Mouse (Mus musculus) lung, adult 2 months (tissue): Measurements from ENCODE around the gene Mcm8. TPM values are rescaled to one million over a fixed set of nuclear protein-coding genes. Genes with fewer than 3 reads are reported as not detected.

Source experiments
- DNase-seq: peaks from one replicate; pipeline ENCODE4 v3.0.0; 2022
- H3K4me1 ChIP-seq: fragments of 200-500 bp; 2 replicates; pipeline ENCODE4 v1.6.1; 2011; ENCODE audit warnings: low read length; ENCODE audit not compliant: control insufficient read depth, insufficient read depth
- H3K4me3 ChIP-seq: fragments of 200-500 bp; replicated peaks from 2 replicates; pipeline ENCODE3; 2011; ENCODE audit warnings: low read depth, mild to moderate bottlenecking, control low read depth, low read length; ENCODE audit errors: extremely low read depth
- CTCF ChIP-seq: fragments of 200-500 bp; IDR thresholded peaks from 2 replicates; pipeline ENCODE4 v1.5.1; 2011; ENCODE audit warnings: mild to moderate bottlenecking, low read length, control low read depth; ENCODE audit not compliant: insufficient read depth
- POLR2A ChIP-seq: fragments of 200-500 bp; IDR thresholded peaks from 2 replicates; pipeline ENCODE4 v1.6.1; 2011; ENCODE audit warnings: low read depth, mild to moderate bottlenecking, control low read depth, low read length, borderline replicate concordance; ENCODE audit errors: extremely low read depth
- WGBS: fragments of 180-500 bp; shearing (Covaris S2); methylation state at CpG from one replicate; pipeline ENCODE4 v1.1.7; 2018; 5-methylcytosine and 5-hydroxymethylcytosine counted together
- polyA plus RNA-seq: library from polyadenylated mRNA; depleted of rRNA; stranded (reverse); fragments of >200 nt; gene quantifications from 2 replicates; pipeline ENCODE4 v1.2.3, GENCODE M21; 2012; rRNA removed

Mcm8 gene
- polyA plus RNA-seq, 1 experiment: 0.78 TPM

DNA sequence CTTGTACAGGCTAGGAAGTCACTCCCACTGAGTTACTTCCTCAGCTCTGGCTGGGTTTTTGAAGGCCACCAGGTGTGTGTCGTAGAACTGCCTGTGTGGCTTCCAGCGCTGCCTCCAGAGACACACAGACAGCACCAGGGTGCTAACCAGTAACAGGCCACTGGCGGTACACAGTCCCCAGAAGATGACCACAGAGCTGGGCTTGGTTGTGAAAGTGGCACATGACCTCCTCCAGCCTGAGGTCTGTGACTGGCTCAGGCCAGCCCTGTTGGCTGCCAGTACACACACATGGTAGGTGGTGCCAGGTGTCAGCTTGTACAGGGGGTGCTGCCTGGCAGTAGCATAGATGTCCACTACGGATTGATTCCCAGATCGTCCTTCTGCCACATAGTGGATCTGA is 53.7 kb downstream of the Mcm8 start:
- TF ChIP-seq CTCF: no peak
- TF ChIP-seq POLR2A: no peak
- WGBS: 89% methylated on average over 5 of the region's 5 CpGs
- Histone ChIP-seq H3K4me1 (no peaks in the 10 kb centered on the region), H3K4me3 (no peak overlapping the region)
- no peak for DNase-seq

DNA sequence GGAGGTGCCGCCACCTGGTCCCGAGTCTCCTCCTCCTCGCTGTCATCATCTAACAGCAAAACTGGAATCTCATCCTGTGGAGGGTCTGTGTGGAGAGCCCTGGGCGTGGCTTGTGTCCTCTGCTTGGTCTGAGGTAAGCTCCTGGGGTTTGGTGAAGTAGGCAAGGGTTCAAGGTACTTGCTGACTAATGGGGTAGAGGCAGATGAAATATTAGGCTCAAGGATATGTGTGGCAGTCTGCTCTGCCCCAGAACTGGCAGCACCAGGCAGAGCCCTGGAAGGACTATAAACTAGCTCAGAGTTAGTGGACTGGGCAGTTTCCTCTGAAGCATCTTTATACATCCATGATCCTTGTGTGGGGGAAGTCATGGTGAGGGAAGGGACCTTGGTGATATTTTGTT is 54.3 kb downstream of the Mcm8 start:
- 71% methylated on average over 4 of the region's 4 CpGs for WGBS
- DNase-seq: no peak
- Histone ChIP-seq H3K4me1 (no peaks in the 10 kb centered on the region), H3K4me3 (no peak overlapping the region)
- TF ChIP-seq CTCF (no peak), POLR2A (no peak)

DNA sequence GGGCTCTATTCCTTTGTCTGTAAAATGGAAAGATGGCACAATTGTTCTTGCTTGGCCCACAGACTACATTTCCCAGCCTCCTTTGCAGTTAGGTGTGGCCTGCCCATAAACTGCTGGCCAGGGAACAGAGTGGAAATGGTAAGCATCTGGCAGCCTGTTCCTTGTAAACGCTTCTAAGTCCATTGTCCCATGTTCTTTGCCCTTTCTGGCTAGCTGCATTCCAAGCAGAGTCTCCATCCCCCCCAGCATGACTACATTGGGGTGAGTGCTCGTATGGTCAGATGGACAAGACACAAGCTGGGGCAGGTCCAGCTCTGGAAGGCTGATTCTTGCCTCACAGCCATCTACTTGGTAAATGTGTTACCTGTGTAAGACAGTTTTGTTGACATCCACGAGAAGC is 55.7 kb downstream of the Mcm8 start:
- DNase-seq: no peak
- 48% methylated on average over 3 of the region's 3 CpGs for WGBS

DNA sequence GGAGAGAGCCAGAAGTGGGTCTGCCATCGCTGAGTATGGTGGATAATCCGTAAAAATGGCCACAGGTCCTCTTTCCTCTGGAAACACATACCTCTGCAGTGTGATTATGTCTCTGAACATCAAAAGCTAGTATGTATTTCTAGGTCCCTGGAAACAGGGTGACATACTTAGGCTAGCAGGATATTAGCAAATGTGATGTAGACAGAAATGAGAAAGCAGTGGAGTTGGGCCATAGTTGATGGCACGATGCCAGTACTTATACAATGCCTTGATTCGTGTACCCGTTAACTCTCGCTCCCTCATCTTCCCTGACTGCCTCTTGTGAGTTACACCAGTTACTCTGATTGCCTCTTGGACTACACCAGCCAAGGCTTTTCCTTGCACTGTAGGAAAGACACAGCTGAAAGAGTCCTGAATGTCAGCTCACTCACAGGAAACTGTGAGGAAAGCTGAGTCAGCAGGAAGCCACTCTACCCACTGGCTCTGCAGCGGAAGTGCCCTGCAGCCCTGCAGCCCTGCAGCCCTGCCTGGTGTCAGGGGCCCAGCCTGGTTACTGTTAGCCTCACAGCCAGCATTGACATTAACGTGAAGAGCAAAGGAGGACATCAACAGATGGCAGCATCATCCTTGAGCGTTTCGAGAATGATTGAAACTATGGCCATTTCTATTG is 57.9 kb downstream of the Mcm8 start:
- no peak for DNase-seq
- 58% methylated on average over 10 of the region's 10 CpGs for WGBS

More for the DNA sequence above, 55.7 kb downstream of the Mcm8 start:
- H3K4me1 ChIP-seq: no peaks in the 10 kb centered on the region
- TF ChIP-seq POLR2A: no peak
- TF ChIP-seq CTCF: no peak
- no peak overlapping the region for H3K4me3 ChIP-seq

DNA sequence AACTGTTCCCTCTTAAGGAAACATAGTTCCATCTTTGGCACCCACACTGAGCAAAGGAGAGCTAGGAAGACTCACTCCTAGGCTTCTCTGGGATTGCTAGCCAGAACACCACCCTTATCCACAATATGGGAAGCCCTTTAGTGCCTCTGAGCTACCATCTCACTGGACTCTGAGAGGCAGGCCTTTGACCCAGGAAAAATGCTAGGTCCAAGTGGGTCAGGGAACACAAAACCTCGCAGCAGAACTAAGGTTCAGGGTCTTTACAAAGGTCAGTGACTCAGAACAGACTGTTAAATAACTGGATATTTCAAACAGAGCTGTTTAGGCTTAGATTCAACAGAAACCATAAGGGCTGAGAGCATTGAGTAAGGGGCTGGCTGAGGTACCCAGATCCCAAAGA is 61.0 kb downstream of the Mcm8 start:
- no peak overlapping the region for H3K4me3 ChIP-seq
- 0 out of 2 replicates have a peak, but pooled peaks cover 3% of the 10 kb centered on the region for H3K4me1 ChIP-seq
- WGBS: 50% methylated on average over 1 of the region's 1 CpGs
- no peak for DNase-seq
- TF ChIP-seq POLR2A (no peak), CTCF (no peak)

More for the DNA sequence above, 57.9 kb downstream of the Mcm8 start:
- Histone ChIP-seq H3K4me1 (no peaks in the 10 kb centered on the region), H3K4me3 (no peak overlapping the region)
- TF ChIP-seq CTCF (no peak), POLR2A (no peak)

DNA sequence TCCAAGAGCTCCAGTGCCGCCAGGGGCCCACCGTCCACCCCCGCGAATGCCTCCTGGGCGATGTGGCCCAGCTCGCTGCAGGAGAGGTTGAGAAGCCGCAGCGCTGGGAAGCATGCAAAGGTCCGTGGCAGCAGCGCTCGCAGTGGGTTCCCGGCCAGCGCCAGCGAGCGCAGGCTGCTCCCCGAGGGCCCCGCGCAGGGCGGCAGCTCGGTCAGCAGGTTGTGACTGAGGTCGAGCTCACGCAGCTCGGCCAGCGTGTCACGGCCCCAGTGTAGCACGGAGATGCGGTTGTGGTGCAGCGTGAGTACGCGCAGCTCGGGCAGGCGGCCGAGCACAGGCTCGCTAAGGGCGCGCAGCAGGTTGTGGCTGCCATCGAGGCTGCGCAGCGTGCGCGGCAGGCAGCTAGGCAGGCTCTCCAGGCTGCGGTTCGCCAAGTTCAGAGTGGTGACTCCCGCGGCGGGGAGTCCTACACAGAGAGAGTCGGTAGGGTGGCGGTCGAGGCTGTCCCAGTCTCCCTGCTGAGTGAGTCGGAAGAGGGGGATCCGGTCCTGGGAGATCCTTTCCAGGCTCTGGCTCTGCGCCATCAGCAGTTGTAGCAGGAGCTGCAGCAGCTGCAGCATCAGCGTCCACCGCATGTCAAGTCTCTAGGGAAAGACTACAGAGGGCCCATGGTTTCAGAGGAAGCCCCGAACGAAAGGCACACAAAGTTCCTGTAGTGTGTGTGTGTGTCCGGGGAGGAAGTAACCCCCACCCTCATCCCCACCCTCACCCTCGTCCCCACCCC is 63.5 kb downstream of the Mcm8 start:
- 0 out of 2 replicates have a peak, but pooled peaks cover 3% of the 10 kb centered on the region for H3K4me1 ChIP-seq
- DNase-seq: no peak
- H3K4me3 ChIP-seq: no peak overlapping the region
- WGBS: 1% methylated on average over 58 of the region's 58 CpGs
- TF ChIP-seq CTCF: no peak
- no peak for TF ChIP-seq POLR2A

DNA sequence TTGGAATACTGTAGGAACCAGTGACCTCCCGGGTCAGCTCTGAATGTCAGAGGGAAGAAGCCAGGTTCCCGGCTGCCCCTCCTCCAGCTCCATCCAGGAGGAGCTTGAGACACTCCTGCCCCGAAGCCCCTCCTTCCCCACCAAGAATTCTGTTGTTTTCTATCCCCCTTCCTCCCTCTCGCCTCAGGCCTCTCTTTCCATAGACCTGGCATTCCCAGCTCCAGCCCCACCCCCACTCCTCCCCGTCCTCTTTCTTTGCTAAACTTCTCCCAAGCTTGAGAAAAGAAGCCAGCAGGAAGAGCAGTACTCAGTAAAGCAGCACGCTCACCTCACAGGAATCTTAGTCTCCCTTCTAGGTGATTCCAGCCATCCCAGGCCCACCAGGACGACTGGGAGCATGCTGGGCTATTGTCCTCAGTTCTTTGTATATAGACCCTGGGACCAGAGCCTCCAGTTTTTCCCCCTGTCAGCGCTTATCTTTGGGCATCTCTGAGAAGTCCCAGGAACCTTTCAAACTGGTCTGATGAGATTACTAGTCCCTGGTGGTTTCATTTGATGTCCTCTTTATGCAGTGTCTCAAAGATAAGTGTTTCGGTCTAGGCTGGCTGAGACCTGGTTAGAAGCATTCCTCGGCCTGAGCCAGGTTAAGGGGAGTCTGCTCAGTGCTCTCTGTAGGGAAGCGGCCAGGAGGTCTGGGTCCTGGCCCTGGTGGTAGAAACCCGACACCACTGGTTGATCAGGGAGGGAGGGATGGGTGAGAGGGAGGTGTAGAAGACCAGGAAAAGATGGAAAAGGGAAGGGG is 65.1 kb downstream of the Mcm8 start, which contains the start of gene Lrrn4:
TSS of gene Lrrn4 (minus strand) at position 48 of the 802 bp plus-strand sequence.
- 23% methylated on average over 12 of the region's 12 CpGs for WGBS
- Histone ChIP-seq H3K4me3 (no peak within 1 kb of the TSS), H3K4me1 (0 out of 2 replicates have a peak, but pooled peaks cover 3% of the 10 kb centered on the region)
- TF ChIP-seq CTCF: no peak
- TF ChIP-seq POLR2A: no peak
- DNase-seq: no peak

DNA sequence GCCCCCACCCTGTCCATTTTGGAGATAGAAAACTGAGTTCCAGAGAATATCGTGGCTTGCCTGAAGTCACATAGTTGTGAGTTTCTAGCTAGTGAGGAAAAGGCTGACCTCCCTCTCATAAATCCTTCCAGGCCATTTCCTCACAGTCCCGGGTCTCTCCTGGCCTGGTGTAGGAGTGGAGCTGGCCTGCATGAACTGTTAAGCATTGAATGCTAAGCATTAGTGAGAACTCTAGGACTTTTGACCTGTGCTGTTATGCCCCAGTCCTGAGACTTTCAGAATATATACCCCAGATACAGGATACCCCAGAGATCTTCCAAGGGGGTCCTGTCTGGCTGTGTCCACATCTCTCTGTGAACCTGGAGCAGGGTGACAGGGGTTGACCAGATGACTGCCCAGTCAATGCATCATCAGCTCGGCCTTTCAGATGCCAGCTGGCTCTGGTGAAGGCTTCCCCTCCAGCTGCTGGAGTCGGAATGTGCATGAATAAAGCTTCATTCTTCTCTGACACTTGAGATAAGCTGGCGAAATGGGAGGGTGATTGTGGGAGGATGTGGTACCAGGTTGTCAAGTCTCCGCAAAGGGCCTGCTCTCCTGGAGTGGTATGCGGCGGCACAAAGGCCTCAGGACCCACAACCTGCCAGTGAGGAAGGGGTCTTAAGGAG is 68.5 kb downstream of the Mcm8 start:
- 36% methylated on average over 8 of the region's 8 CpGs for WGBS
- Histone ChIP-seq H3K4me1 (0 out of 2 replicates have a peak, but pooled peaks cover under 1% of the 10 kb centered on the region), H3K4me3 (no peak overlapping the region)
- TF ChIP-seq CTCF: no peak
- no peak for TF ChIP-seq POLR2A
- DNase-seq: no peak

DNA sequence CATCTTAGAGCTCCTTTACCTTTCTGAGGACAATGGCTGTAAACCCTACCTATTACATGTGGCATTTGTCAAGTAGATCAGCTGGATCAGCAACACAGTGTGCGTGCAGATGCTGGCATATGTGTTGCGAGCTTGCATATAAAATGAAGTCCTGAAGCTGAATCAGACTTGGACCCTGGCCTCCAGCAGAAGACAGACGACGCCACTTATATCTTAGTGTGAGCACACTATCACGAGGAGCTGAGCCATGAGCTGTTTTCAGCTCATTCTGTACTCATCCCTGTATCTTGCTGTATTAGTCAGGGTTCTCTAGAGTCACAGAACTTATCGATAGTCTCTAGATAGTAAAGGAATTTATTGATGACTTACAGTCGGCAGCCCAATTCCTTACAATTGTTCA is 69.4 kb downstream of the Mcm8 start:
- 82% methylated on average over 7 of the region's 7 CpGs for WGBS
- TF ChIP-seq CTCF (no peak), POLR2A (no peak)
- no peak for DNase-seq
- H3K4me3 ChIP-seq: no peak overlapping the region
- no peaks in the 10 kb centered on the region for H3K4me1 ChIP-seq

Other genes with a start within 250 kb of the Mcm8 start
- 7.2 and 12.4 TPM in 2 replicates for gene Gpcpd1, start 228.4 kb upstream of the Mcm8 start, polyA plus RNA-seq
- gene Shld1, start 129.2 kb upstream of the Mcm8 start, polyA plus RNA-seq: 14.4 and 17.9 TPM in 2 replicates
- 0.07 and 0.31 TPM in 2 replicates for gene Chgb, start 34.9 kb upstream of the Mcm8 start, polyA plus RNA-seq
- 1.7 and 3.3 TPM in 2 replicates for gene Trmt6, start 86 bp upstream of the Mcm8 start, polyA plus RNA-seq
- gene Crls1, start 30.5 kb downstream of the Mcm8 start, polyA plus RNA-seq: 17.8 and 23.5 TPM in 2 replicates
- 30.2 and 38.2 TPM in 2 replicates for gene Lrrn4, start 64.8 kb downstream of the Mcm8 start, polyA plus RNA-seq
- 1.6 TPM in 2 replicates for gene Fermt1, start 129.8 kb downstream of the Mcm8 start, polyA plus RNA-seq